Mouse (Mus musculus): ENCODE measurements around the gene Grk6. TPM values are rescaled to one million over a fixed set of nuclear protein-coding genes. Genes with fewer than 3 reads are reported as not detected.
A peak's percentile ranks its signal among the peaks of the same experiment; 100 is the strongest.

Grk6 gene
- total and polyA plus RNA-seq, 3 experiments: 83.2 to 96.7 TPM; not detected in 1

- no peak overlapping the region for H3K9ac ChIP-seq (ENCODE audit: control insufficient read depth, low read depth, low read length, poor library complexity, severe bottlenecking)
- no peak overlapping the region for H3K27ac ChIP-seq (ENCODE audit: control insufficient read depth, low read depth, low read length)
- no peak overlapping the region for H3K4me3 ChIP-seq (ENCODE audit: control insufficient read depth in 1 of 2, insufficient read depth in 1 of 2, low read depth in 2 of 2, low read length in 2 of 2)
- H3K4me1 ChIP-seq (ENCODE audit: control insufficient read depth in 1 of 2, insufficient read depth in 2 of 2, low read length in 2 of 2): peaks cover 0 to 14% of the 10 kb centered on the region in 2 experiments; a peak in 2 of 4 replicates
- H3K36me3 ChIP-seq (ENCODE audit: control insufficient read depth in 1 of 2, insufficient read depth in 2 of 2, low read length in 2 of 2): peaks cover 0 to 7% of the 10 kb centered on the region in 2 experiments; a peak in 2 of 4 replicates
- peak; percentile 6; the same call in 1 of the 2 replicates for TF ChIP-seq MXI1 (IDR thresholded peaks at IDR 0.05; ENCODE audit: low read depth, low read length)
- TF ChIP-seq TCF12 (IDR thresholded peaks at IDR 0.05; ENCODE audit: low read depth, low read length): peak; percentile 72
- TF ChIP-seq EP300 (IDR thresholded peaks at IDR 0.05; ENCODE audit: low read depth in 1 of 2, low read length in 2 of 2): peak; percentile 59 to 66; a peak in 3 of 4 replicates
- TF ChIP-seq TAL1 (IDR thresholded peaks at IDR 0.05; ENCODE audit: low read length): peak; percentile 86
- no peak for TF ChIP-seq ZNF384 (IDR thresholded peaks at IDR 0.05; ENCODE audit: low read depth, low read length)
- 0 out of 2 replicates have a peak, but pooled peaks have one; percentile 39 for TF ChIP-seq ETS1 (IDR thresholded peaks at IDR 0.05; ENCODE audit: low read depth, low read length)
- peak; percentile 35; the same call in 1 of the 2 replicates for TF ChIP-seq GATA1 (IDR thresholded peaks at IDR 0.05; ENCODE audit: low read depth, low read length)
- 0 out of 2 replicates have a peak, but pooled peaks have one; percentile 24 for TF ChIP-seq MAZ (IDR thresholded peaks at IDR 0.05; ENCODE audit: low read depth, low read length)
- no peak for TF ChIP-seq MAX (IDR thresholded peaks at IDR 0.05; ENCODE audit: low read length)
- no peaks in the 10 kb centered on the region for H3K27me3 ChIP-seq (ENCODE audit: control insufficient read depth in 1 of 2, insufficient read depth in 2 of 2, low read length in 2 of 2)
- H3K79me2 ChIP-seq (ENCODE audit: control insufficient read depth, insufficient read depth, low read length, poor library complexity): no peaks in the 10 kb centered on the region
- DNase-seq (ENCODE audit: low read depth, low spot score): peak; percentile 71
- H3K9me3 ChIP-seq (replicated peaks; ENCODE audit: insufficient read depth, low read length): no peaks in the 10 kb centered on the region
These were observed 31.5 kb upstream of the Grk6 start for GRCm38 (mm10) chr13:55413333-55413732.

- H3K9ac ChIP-seq (ENCODE audit: control insufficient read depth, low read depth, low read length, poor library complexity, severe bottlenecking): no peak within 1 kb of the TSS
- H3K27me3 ChIP-seq (ENCODE audit: control insufficient read depth in 1 of 2, insufficient read depth in 2 of 2, low read length in 2 of 2): no peaks in the 10 kb centered on the region
- H3K79me2 ChIP-seq (ENCODE audit: control insufficient read depth, insufficient read depth, low read length, poor library complexity): no peaks in the 10 kb centered on the region
- TF ChIP-seq USF2 (IDR thresholded peaks at IDR 0.05; ENCODE audit: borderline replicate concordance in 1 of 2, insufficient read depth in 1 of 2, low read depth in 1 of 2, low read length in 2 of 2) (no peak), TBP (IDR thresholded peaks at IDR 0.05; ENCODE audit: low read depth, low read length) (no peak), MEF2A (IDR thresholded peaks at IDR 0.05; ENCODE audit: extremely low read depth, insufficient replicate concordance, low read depth, low read length, poor library complexity, severe bottlenecking) (no peak), ELF1 (IDR thresholded peaks at IDR 0.05; ENCODE audit: low read depth, low read length) (no peak), ZC3H11A (IDR thresholded peaks at IDR 0.05; ENCODE audit: low read depth, low read length) (no peak), KAT2A (conservative IDR thresholded peaks at IDR 0.05; ENCODE audit: low read depth, low read length) (no peak), EP300 (IDR thresholded peaks at IDR 0.05; ENCODE audit: low read depth in 1 of 2, low read length in 2 of 2) (no peak), POLR2AphosphoS5 (IDR thresholded peaks at IDR 0.05; ENCODE audit: borderline replicate concordance, low read depth, low read length) (no peak; the same call in 1 of the 2 replicates), SMC3 (IDR thresholded peaks at IDR 0.05; ENCODE audit: low read depth, low read length) (no peak), ZKSCAN1 (IDR thresholded peaks at IDR 0.05; ENCODE audit: low read depth, low read length) (no peak), NELFE (IDR thresholded peaks at IDR 0.05; ENCODE audit: low read depth, low read length) (no peak), MYC (IDR thresholded peaks at IDR 0.05; ENCODE audit: low read depth, low read length) (no peak), UBTF (IDR thresholded peaks at IDR 0.05; ENCODE audit: borderline replicate concordance, insufficient read depth, low read depth, low read length) (no peak), POLR2AphosphoS2 (IDR thresholded peaks at IDR 0.05; ENCODE audit: low read length) (no peak), NRF1 (IDR thresholded peaks at IDR 0.05; ENCODE audit: insufficient read depth, low read depth, low read length, poor library complexity, severe bottlenecking) (no peak), ZNF384 (IDR thresholded peaks at IDR 0.05; ENCODE audit: low read depth, low read length) (no peak), SIN3A (IDR thresholded peaks at IDR 0.05; ENCODE audit: low read length) (no peak), E2F4 (IDR thresholded peaks at IDR 0.05; ENCODE audit: borderline replicate concordance, low read depth, low read length) (no peak), CHD1 (IDR thresholded peaks at IDR 0.05; ENCODE audit: low read depth, low read length) (no peak)
- H3K36me3 ChIP-seq (ENCODE audit: control insufficient read depth in 1 of 2, insufficient read depth in 2 of 2, low read length in 2 of 2): peaks cover 0 to 7% of the 10 kb centered on the region in 2 experiments; a peak in 2 of 4 replicates
- no peak within 1 kb of the TSS for H3K4me3 ChIP-seq (ENCODE audit: control insufficient read depth in 1 of 2, insufficient read depth in 1 of 2, low read depth in 2 of 2, low read length in 2 of 2)
- no peaks in the 10 kb centered on the region for H3K9me3 ChIP-seq (replicated peaks; ENCODE audit: insufficient read depth, low read length)
- H3K4me1 ChIP-seq (ENCODE audit: control insufficient read depth in 1 of 2, insufficient read depth in 2 of 2, low read length in 2 of 2): peaks cover 0 to 17% of the 10 kb centered on the region in 2 experiments; a peak in 2 of 4 replicates
- peak; percentile 30 for DNase-seq (ENCODE audit: low read depth, low spot score)
- H3K27ac ChIP-seq (ENCODE audit: control insufficient read depth, low read depth, low read length): no peak within 1 kb of the TSS
These were observed 30.0 kb upstream of the Grk6 start, which contains the start of gene Pfn3 for GRCm38 (mm10) chr13:55414743-55415380. Gene Pfn3, minus strand, starts transcription at chr13:55415232.
